ENCODE assay signal across 8 mouse cellular contexts in genomic region chr15:98985982-98986715, GRCm38 (mm10). TPM values are rescaled to one million over a fixed set of nuclear protein-coding genes. Genes with fewer than 3 reads are reported as not detected.
DNase-seq lines count a peak whose midpoint lies in the region; ATAC-seq lines count a peak whose summit lies in the region.

No protein-coding gene starts in this region.

- H3K4me2 ChIP-seq in kidney, embryonic 15.5 days: peak overlapping the region; percentile 65
- H3K4me2 ChIP-seq in hindbrain, embryonic 12.5 days (replicated peaks): peak overlapping the region; percentile 63
- peak overlapping the region; percentile 98 for H3K4me2 ChIP-seq in midbrain, embryonic 14.5 days (ENCODE audit: low read length)

- peak overlapping the region; percentile 90 for H3K27ac ChIP-seq in kidney, embryonic 15.5 days
- H3K27ac ChIP-seq in hindbrain, embryonic 12.5 days: peak overlapping the region; percentile 99
- peak overlapping the region; percentile 99 for H3K27ac ChIP-seq in midbrain, embryonic 14.5 days (replicated peaks; ENCODE audit: low read depth, low read length)

- H3K9me3 ChIP-seq in kidney, embryonic 15.5 days (replicated peaks): no peaks in the 10 kb centered on the region
- H3K9me3 ChIP-seq in hindbrain, embryonic 12.5 days (replicated peaks): no peaks in the 10 kb centered on the region
- H3K9me3 ChIP-seq in midbrain, embryonic 14.5 days (ENCODE audit: control insufficient read depth, low read length): no peaks in the 10 kb centered on the region

- no peak for DNase-seq in kidney, adult 18-20 months
- DNase-seq in R1 (ENCODE audit: low read depth, low spot score): peak; percentile 63
- peak; percentile 65 for DNase-seq in midbrain, embryonic 14.5 days
- DNase-seq in spleen, postnatal 10 days (ENCODE audit: low spot score in 2 of 2): no peak
- no peak for DNase-seq in right cerebral cortex, postnatal 14 days

- WGBS in kidney, embryonic 15.5 days: 48% methylated on average over 12 of the region's 12 CpGs
- 16% methylated on average over 12 of the region's 12 CpGs for WGBS in hindbrain, embryonic 12.5 days
- WGBS in midbrain, embryonic 14.5 days: 10% methylated on average over 12 of the region's 12 CpGs

- peak overlapping the region; percentile 51 for H3K4me3 ChIP-seq in kidney, embryonic 15.5 days (replicated peaks)
- peak overlapping the region; percentile 52 for H3K4me3 ChIP-seq in hindbrain, embryonic 12.5 days
- peak overlapping the region; percentile 55 for H3K4me3 ChIP-seq in midbrain, embryonic 14.5 days (replicated peaks; ENCODE audit: low read depth, low read length)

- peaks cover 48% of the 10 kb centered on the region for H3K4me1 ChIP-seq in kidney, embryonic 15.5 days
- peaks cover 75% of the 10 kb centered on the region for H3K4me1 ChIP-seq in hindbrain, embryonic 12.5 days
- peaks cover 71% of the 10 kb centered on the region for H3K4me1 ChIP-seq in midbrain, embryonic 14.5 days (ENCODE audit: control insufficient read depth, insufficient read depth, low read length)

- no peak for ATAC-seq in kidney, embryonic 15.5 days (replicated peaks; ENCODE audit: low FRiP score)
- no peak for ATAC-seq in hindbrain, embryonic 12.5 days (ENCODE audit: low FRiP score)
- ATAC-seq in midbrain, embryonic 14.5 days (ENCODE audit: low FRiP score, low TSS enrichment): no peak
- no peak for ATAC-seq in granulocyte monocyte progenitor cell, adult 5-6 weeks (replicated peaks; ENCODE audit: poor library complexity, severe bottlenecking)

- H3K36me3 ChIP-seq in kidney, embryonic 15.5 days: no peaks in the 10 kb centered on the region
- no peaks in the 10 kb centered on the region for H3K36me3 ChIP-seq in hindbrain, embryonic 12.5 days
- H3K36me3 ChIP-seq in midbrain, embryonic 14.5 days (ENCODE audit: control insufficient read depth, insufficient read depth, low read length): peaks cover 5% of the 10 kb centered on the region; the same call in 1 of the 2 replicates

- H3K27me3 ChIP-seq in kidney, embryonic 15.5 days: no peaks in the 10 kb centered on the region
- no peaks in the 10 kb centered on the region for H3K27me3 ChIP-seq in hindbrain, embryonic 12.5 days
- H3K27me3 ChIP-seq in midbrain, embryonic 14.5 days (ENCODE audit: control insufficient read depth, insufficient read depth, low read length): no peaks in the 10 kb centered on the region

- peak overlapping the region; percentile 46 for H3K9ac ChIP-seq in kidney, embryonic 15.5 days
- peak overlapping the region; percentile 88 for H3K9ac ChIP-seq in hindbrain, embryonic 12.5 days
- peak overlapping the region; percentile 97 for H3K9ac ChIP-seq in midbrain, embryonic 14.5 days (replicated peaks; ENCODE audit: low read length)

RNA-seq across cellular contexts. Expression of gene Tuba1a, which starts 32.6 kb away (rescaled TPM):
- 854 and 1,029 TPM in 2 replicates for polyA plus RNA-seq in kidney, embryonic 15.5 days (2015; fragmentation: Nextera tagmentation; extraction: Ambion mirVana)
- 9,547 and 9,692 TPM in 2 replicates for polyA plus RNA-seq in hindbrain, embryonic 12.5 days (2016; fragmentation: Nextera tagmentation; extraction: Ambion mirVana)
- 17,220 and 18,751 TPM in 2 replicates for polyA plus RNA-seq in midbrain, embryonic 14.5 days (2014; fragmentation: Nextera tagmentation; extraction: Ambion mirVana)
- 21.3 and 34.8 TPM in 2 replicates for total RNA-seq in granulocyte monocyte progenitor cell, adult 5-6 weeks (2014; fragmentation: Nextera tagmentation)
- 19.6 and 24.6 TPM in 2 replicates for total RNA-seq in granulocyte monocyte progenitor cell, adult 5-6 weeks (2017)

RNA-seq across cellular contexts. Expression of gene Gm49450, which starts 32.8 kb away (rescaled TPM):
- polyA plus RNA-seq in kidney, embryonic 15.5 days (2015; fragmentation: Nextera tagmentation; extraction: Ambion mirVana): not detected in 2 replicates
- polyA plus RNA-seq in hindbrain, embryonic 12.5 days (2016; fragmentation: Nextera tagmentation; extraction: Ambion mirVana): not detected in 2 replicates
- not detected in 2 replicates for polyA plus RNA-seq in midbrain, embryonic 14.5 days (2014; fragmentation: Nextera tagmentation; extraction: Ambion mirVana)
- not detected in 2 replicates for total RNA-seq in granulocyte monocyte progenitor cell, adult 5-6 weeks (2014; fragmentation: Nextera tagmentation)
- not detected in 2 replicates for total RNA-seq in granulocyte monocyte progenitor cell, adult 5-6 weeks (2017)

RNA-seq across cellular contexts. Expression of gene Tuba1c, which starts 43.5 kb away (rescaled TPM):
- polyA plus RNA-seq in kidney, embryonic 15.5 days (2015; fragmentation: Nextera tagmentation; extraction: Ambion mirVana): 180 and 185 TPM in 2 replicates
- polyA plus RNA-seq in hindbrain, embryonic 12.5 days (2016; fragmentation: Nextera tagmentation; extraction: Ambion mirVana): 59.6 and 72.4 TPM in 2 replicates
- 13.5 and 24.8 TPM in 2 replicates for polyA plus RNA-seq in midbrain, embryonic 14.5 days (2014; fragmentation: Nextera tagmentation; extraction: Ambion mirVana)
- total RNA-seq in granulocyte monocyte progenitor cell, adult 5-6 weeks (2014; fragmentation: Nextera tagmentation): 117 and 131 TPM in 2 replicates
- 109 and 120 TPM in 2 replicates for total RNA-seq in granulocyte monocyte progenitor cell, adult 5-6 weeks (2017)

RNA-seq across cellular contexts. Expression of gene Tuba1b, which starts 51.8 kb away (rescaled TPM):
- 1,698 and 1,797 TPM in 2 replicates for polyA plus RNA-seq in kidney, embryonic 15.5 days (2015; fragmentation: Nextera tagmentation; extraction: Ambion mirVana)
- polyA plus RNA-seq in hindbrain, embryonic 12.5 days (2016; fragmentation: Nextera tagmentation; extraction: Ambion mirVana): 1,219 and 1,243 TPM in 2 replicates
- polyA plus RNA-seq in midbrain, embryonic 14.5 days (2014; fragmentation: Nextera tagmentation; extraction: Ambion mirVana): 1,095 and 1,120 TPM in 2 replicates
- 2,030 and 2,397 TPM in 2 replicates for total RNA-seq in granulocyte monocyte progenitor cell, adult 5-6 weeks (2014; fragmentation: Nextera tagmentation)
- total RNA-seq in granulocyte monocyte progenitor cell, adult 5-6 weeks (2017): 964 and 1,039 TPM in 2 replicates

Comparison
In these comparisons a context has a peak if more than half of its experiments do, and no peak if none do; other contexts are left out.
1. H3K9ac ChIP-seq: peak in every context shown above with its lines; median percentile 97 in midbrain, embryonic 14.5 days; 88 in hindbrain, embryonic 12.5 days; 46 in kidney, embryonic 15.5 days.
2. DNase-seq: peak in R1 (single experiment) and midbrain, embryonic 14.5 days (single experiment); none in kidney, adult 18-20 months (single experiment), spleen, postnatal 10 days (0 of 2) and right cerebral cortex, postnatal 14 days (single experiment).
3. Peak in every context shown above with its lines, with median percentiles within 50 percentile points of each other: H3K27ac ChIP-seq, H3K4me2 ChIP-seq and H3K4me3 ChIP-seq.